Mouse (Mus musculus): Measurements from ENCODE around the gene Dtx2. TPM values are rescaled to one million over a fixed set of nuclear protein-coding genes. Genes with fewer than 3 reads are reported as not detected.
A peak's percentile ranks its signal among the peaks of the same experiment; 100 is the strongest.
"Not testable (repeated sequence)": the region's sequence is repeated elsewhere in the genome, so short reads cannot be mapped to it uniquely, and the experiment has no call there.

Dtx2 gene
- total RNA-seq, 2 experiments from 2014 or later: 7.2 to 7.9 TPM

DNA sequence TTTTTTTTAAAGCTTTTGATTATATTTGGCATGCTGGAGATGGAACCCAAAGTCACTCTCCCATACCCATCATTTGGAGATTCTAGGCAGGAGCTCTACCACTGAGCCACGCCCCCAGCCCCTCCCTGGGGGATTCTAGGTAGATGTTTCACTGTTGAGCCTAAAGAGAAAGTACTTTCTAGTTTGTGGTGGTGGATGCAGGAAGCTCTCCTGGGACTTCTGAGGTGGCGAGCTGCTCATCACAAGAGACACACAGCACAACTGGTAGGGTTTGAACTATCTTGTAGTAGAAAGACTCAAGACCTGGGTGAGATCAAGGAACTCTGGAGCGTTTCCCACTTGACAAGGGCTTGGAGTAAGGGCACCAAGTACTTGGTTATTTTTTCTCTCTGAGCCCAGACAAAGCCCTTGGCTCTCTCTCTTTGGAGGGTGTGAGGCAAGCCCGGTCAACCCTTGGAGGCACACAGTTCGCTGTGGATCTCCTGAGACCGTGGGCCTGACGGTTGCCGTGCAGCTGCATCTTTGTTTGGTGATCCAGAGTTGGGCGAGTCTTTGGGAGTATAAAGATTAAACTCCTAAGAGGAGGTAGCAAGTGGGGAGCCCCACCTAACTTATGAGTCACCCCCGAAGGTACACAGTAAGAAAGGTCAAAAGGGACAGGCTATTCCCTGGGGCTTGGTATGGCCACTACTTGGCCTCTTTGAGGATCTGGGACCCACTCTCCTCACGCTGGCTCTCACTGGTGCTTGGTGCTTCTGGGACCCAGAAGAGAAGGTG is 59.9 kb downstream of the Dtx2 start, which contains the start of gene Upk3bl:
TSS of gene Upk3bl (plus strand) at position 192 of the 777 bp plus-strand sequence.
- DNase-seq: no peak
- intact Hi-C loops (cut with DNase I): no loop called here

GRCm38 (mm10) chr5:136056062-136056461 is 61.5 kb downstream of the Dtx2 start:
- intact Hi-C loops (cut with DNase I): no loop called here
- DNase-seq: no peak

- intact Hi-C loops (cut with DNase I): no loop called here
These were observed 62.5 kb downstream of the Dtx2 start for GRCm38 (mm10) chr5:136057085-136057484.

GRCm38 (mm10) chr5:136061567-136061966 is 67.0 kb downstream of the Dtx2 start:
- peak; percentile 80 to 88 for DNase-seq
- intact Hi-C loops (cut with DNase I): loop anchor here (1.0 to 5.0 kb wide), 5 partner anchors 15 to 185 kb away; no protein-coding TSS in a partner anchor

More at GRCm38 (mm10) chr5:136057085-136057484, 62.5 kb downstream of the Dtx2 start:
- no peak for DNase-seq

DNA sequence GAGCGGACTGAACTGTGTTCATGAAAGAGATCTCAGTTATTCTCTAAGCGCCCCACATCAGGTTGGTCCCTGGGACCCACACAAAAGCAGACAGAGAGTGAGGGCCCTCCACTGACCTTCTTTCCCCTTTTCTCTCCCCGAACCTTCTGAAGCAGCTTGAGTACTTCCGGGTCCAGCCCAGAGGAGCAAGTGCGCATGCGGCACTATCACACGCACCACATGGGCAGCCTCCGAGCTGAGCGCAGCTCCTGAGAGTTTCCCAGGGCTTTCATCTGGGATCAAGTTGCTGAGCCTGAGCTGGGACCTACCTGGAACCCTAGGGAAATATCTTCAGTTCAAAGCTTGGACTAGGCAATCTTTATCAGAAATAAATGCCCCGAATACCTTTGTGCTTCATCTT is 69.3 kb downstream of the Dtx2 start:
- no peak for DNase-seq
- intact Hi-C loops (cut with DNase I): loop anchor here (5.0 kb wide), 1 partner anchor 97 kb away; no protein-coding TSS in a partner anchor

GRCm38 (mm10) chr5:136066404-136067148 is 72.0 kb downstream of the Dtx2 start:
- DNase-seq; intact Hi-C loops (cut with DNase I): not testable (repeated sequence)

- DNase-seq: no peak
- intact Hi-C loops (cut with DNase I): no loop called here
These were observed 74.8 kb downstream of the Dtx2 start for GRCm38 (mm10) chr5:136069411-136069810.

DNA sequence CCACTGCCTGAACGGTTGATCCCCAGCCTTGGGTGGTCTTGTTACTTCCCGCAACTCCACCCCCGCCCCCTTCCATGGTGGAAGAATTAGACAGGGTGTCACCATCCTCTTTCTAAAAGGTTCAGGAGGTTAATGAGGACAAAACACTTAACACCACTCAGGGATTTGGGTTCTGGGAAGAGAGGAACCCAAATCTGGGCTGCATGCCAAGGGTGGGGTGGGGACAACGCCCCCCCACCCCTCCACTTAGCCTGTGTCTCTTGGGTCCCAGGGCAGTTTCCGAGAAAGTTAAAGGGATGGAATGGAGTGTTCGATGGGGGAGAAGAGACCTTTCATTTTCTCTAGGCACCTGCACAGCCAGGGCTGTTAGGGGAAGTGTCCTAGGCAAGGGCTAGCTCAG is 78.5 kb downstream of the Dtx2 start:
- intact Hi-C loops (cut with DNase I): no loop called here
- DNase-seq: no peak

- intact Hi-C loops (cut with DNase I): no loop called here
- DNase-seq: no peak
These were observed 78.9 kb downstream of the Dtx2 start for GRCm38 (mm10) chr5:136073526-136073925.

DNA sequence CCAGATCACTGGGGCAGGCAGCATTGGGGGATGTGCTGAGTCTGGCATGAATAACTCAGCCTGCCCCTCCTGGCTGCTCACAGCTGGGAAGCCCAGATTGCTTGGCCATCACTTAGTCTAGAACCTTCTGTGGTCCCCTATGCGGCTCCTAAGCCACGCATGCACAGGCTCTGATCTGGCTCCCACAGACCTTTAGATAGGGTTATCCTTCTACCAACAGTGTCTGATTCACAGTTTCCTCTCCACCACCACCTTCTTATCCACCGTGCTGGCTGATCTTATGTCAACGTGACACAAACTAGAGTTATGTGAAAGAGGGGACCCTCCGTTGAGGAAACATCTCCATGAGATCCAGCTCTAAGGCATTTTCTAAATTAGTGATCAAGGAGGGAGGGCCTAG is 80.5 kb downstream of the Dtx2 start:
- intact Hi-C loops (cut with DNase I): no loop called here

GRCm38 (mm10) chr5:136076284-136076683 is 81.7 kb downstream of the Dtx2 start:
- no peak for DNase-seq
- intact Hi-C loops (cut with DNase I): no loop called here

More for the DNA sequence above, 80.5 kb downstream of the Dtx2 start:
- no peak for DNase-seq

DNA sequence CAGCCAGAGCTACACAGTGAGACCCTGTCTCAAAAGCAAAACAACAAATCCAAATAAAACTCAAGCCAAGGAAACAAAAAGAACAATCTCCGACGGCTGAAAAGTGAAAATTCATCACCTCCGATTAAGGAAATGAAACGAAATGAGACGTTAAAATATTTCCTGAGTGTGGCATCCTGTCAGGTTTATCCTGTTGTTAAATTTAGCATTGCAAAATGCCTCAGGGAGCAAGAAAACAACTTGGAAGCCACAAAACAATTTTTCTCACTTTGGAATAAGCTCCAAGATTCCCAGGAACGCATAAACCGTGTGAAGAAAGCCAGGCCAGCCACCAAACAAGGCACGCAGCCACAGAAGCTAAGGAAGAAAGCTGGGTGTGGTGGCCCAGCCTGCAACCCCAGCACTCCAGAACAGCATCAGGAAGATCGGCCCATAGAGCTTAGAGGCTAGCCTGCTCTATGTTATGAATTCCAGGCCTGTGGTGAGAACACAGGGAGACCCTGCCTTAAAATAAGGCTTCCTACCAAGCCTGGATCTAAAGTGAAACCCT is 82.5 kb downstream of the Dtx2 start:
- intact Hi-C loops (cut with DNase I): no loop called here
- DNase-seq: no peak

GRCm38 (mm10) chr5:136078136-136078535 is 83.5 kb downstream of the Dtx2 start:
- intact Hi-C loops (cut with DNase I): no loop called here
- no peak for DNase-seq

DNA sequence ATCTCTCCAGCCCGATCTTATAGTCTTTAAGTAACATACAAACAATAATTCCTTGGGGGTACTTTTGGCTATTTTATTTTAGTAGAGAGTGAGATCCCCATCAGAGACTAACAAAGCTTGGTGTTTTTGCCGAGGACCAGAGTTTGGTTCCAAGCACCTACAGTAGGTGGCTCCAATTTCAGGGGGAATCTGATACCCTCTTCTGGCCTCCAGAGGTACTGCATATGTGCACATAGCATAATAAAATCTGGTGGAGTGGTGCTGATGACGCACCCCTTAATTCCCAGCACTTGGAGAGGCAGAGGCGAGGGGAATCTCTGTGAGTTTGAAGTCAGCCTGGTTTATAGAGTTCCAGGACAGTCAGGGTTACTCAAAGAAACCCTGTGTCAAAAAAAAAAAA is 87.7 kb downstream of the Dtx2 start:
- intact Hi-C loops (cut with DNase I): no loop called here
- no peak for DNase-seq

Other genes with a start within 250 kb of the Dtx2 start
- gene Styxl1, start 216.4 kb upstream of the Dtx2 start, total RNA-seq (2021): not detected
- gene Mdh2, start 216.3 kb upstream of the Dtx2 start, total RNA-seq (2021): 1,000 to 10,000 TPM; 1,890 to 1,983 TPM
- gene Srrm3, start 187.9 kb upstream of the Dtx2 start, total RNA-seq (2021): not detected
- 100 to 1,000 TPM; 406 to 459 TPM for gene Hspb1, start 106.9 kb upstream of the Dtx2 start, total RNA-seq (2021)
- gene Ywhag, start 60.2 kb upstream of the Dtx2 start, total RNA-seq (2021): 100 to 1,000 TPM; 279 to 282 TPM
- gene Ssc4d, start 20.3 kb upstream of the Dtx2 start, total RNA-seq (2021): under 1 TPM; 0.58 to 0.68 TPM
- not detected for gene Zp3, start 14.7 kb upstream of the Dtx2 start, total RNA-seq (2021)
- 10 to 100 TPM; 17.9 to 28.6 TPM for gene Upk3b, start 43.7 kb downstream of the Dtx2 start, total RNA-seq (2021)
- not detected for gene Upk3bl, start 59.7 kb downstream of the Dtx2 start, total RNA-seq (2021)
- gene Rasa4, start 89.1 kb downstream of the Dtx2 start, total RNA-seq (2021): 1 to 10 TPM; 6.4 to 9.2 TPM
- 10 to 100 TPM; 74.0 to 76.8 TPM for gene Polr2j, start 121.8 kb downstream of the Dtx2 start, total RNA-seq (2021)
- gene Lrwd1, start 141.3 kb downstream of the Dtx2 start, total RNA-seq (2021): 1 to 10 TPM; 5.7 to 6.6 TPM
- gene Alkbh4, start 141.3 kb downstream of the Dtx2 start, total RNA-seq (2021): 1 to 10 TPM; 4.4 to 4.7 TPM
- 1 to 10 TPM; 1.2 to 1.3 TPM for gene Orai2, start 175.9 kb downstream of the Dtx2 start, total RNA-seq (2021)
- gene Prkrip1, start 204.2 kb downstream of the Dtx2 start, total RNA-seq (2021): 10 to 100 TPM; 15.2 to 20.5 TPM

Measured in heart, postnatal 36 days (tissue).